Mouse (Mus musculus): ENCODE data around the gene Hoxb4. TPM values are rescaled to one million over a fixed set of nuclear protein-coding genes. Genes with fewer than 3 reads are reported as not detected.

The Hoxb4 gene
- total and polyA plus RNA-seq, 2 experiments from 2014 or later: 0.66 TPM; not detected in 1

DNA sequence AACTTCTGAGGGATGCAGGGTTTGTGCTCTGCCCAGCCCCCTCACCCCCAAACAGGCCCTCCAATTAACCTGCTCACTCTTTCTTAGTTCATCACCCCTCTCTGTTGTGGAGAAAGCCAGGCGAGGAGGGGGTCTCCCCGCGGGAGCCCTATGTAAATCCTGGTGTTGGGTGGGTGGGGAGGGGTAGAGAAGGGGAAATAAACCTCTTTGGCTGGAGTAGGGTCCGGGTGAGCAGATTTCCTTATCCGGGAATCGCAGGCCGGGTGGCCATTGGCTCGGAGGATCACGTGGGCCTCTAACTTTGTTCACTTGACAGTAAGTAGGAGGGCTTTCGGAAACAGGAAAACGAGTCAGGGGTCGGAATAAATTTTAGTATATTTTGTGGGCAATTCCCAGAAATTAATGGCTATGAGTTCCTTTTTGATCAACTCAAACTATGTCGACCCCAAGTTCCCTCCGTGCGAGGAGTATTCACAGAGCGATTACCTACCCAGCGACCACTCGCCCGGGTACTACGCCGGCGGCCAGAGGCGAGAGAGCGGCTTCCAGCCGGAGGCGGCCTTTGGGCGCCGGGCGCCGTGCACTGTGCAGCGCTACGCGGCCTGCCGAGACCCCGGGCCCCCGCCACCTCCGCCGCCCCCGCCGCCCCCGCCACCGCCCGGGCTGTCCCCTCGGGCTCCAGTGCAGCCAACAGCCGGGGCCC lies 452 bp downstream of the Hoxb4 start:
- no peaks in the 10 kb centered on the region for H3K9me3 ChIP-seq (ENCODE audit: low read length)
- peaks cover 92% of the 10 kb centered on the region for H3K27me3 ChIP-seq (ENCODE audit: insufficient read depth, low read length)
- no peak overlapping the region for H3K9ac ChIP-seq (replicated peaks; ENCODE audit: low read length, poor library complexity, severe bottlenecking)
- H3K4me3 ChIP-seq (ENCODE audit: low read depth, low read length): no peak overlapping the region
- peak overlapping the region; percentile 24 for H3K4me2 ChIP-seq (ENCODE audit: low read depth, low read length, poor library complexity, severe bottlenecking)
- H3K27ac ChIP-seq (ENCODE audit: low read depth, low read length): no peak overlapping the region
- H3K4me1 ChIP-seq (ENCODE audit: insufficient read depth, low read length): no peaks in the 10 kb centered on the region
- DNase-seq (ENCODE audit: low spot score): peak; percentile 81
- no peaks in the 10 kb centered on the region for H3K36me3 ChIP-seq (ENCODE audit: insufficient read depth, low read length)
- WGBS: under 1% methylated on average over 45 of the region's 45 CpGs
- ATAC-seq (ENCODE audit: low FRiP score): no peak
- TF ChIP-seq CTCF (IDR thresholded peaks at IDR 0.05): no peak

- Histone ChIP-seq H3K27ac (ENCODE audit: low read depth, low read length) (no peak overlapping the region), H3K9me3 (ENCODE audit: low read length) (no peaks in the 10 kb centered on the region), H3K4me3 (ENCODE audit: low read depth, low read length) (no peak overlapping the region), H3K27me3 (ENCODE audit: insufficient read depth, low read length) (peaks cover 92% of the 10 kb centered on the region), H3K4me1 (ENCODE audit: insufficient read depth, low read length) (no peaks in the 10 kb centered on the region), H3K36me3 (ENCODE audit: insufficient read depth, low read length) (no peaks in the 10 kb centered on the region), H3K4me2 (ENCODE audit: low read depth, low read length, poor library complexity, severe bottlenecking) (peak overlapping the region; percentile 24), H3K9ac (replicated peaks; ENCODE audit: low read length, poor library complexity, severe bottlenecking) (no peak overlapping the region)
- no peak for ATAC-seq (ENCODE audit: low FRiP score)
- TF ChIP-seq CTCF (IDR thresholded peaks at IDR 0.05): no peak
- no peak for DNase-seq (ENCODE audit: low spot score)
- 2% methylated on average over 34 of the region's 34 CpGs for whole genome bisulfite sequencing
These were observed 1.2 kb downstream of the Hoxb4 start for GRCm38 (mm10) chr11:96319071-96319902.

GRCm38 (mm10) chr11:96319910-96320309 lies 1.8 kb downstream of the Hoxb4 start:
- peaks cover 95% of the 10 kb centered on the region for H3K27me3 ChIP-seq (ENCODE audit: insufficient read depth, low read length)
- H3K9ac ChIP-seq (replicated peaks; ENCODE audit: low read length, poor library complexity, severe bottlenecking): no peak overlapping the region
- H3K27ac ChIP-seq (ENCODE audit: low read depth, low read length): no peak overlapping the region
- 1% methylated on average over 29 of the region's 29 CpGs for WGBS
- DNase-seq (ENCODE audit: low spot score) (no peak), ATAC-seq (ENCODE audit: low FRiP score) (no peak)
- no peak for TF ChIP-seq CTCF (IDR thresholded peaks at IDR 0.05)
- H3K36me3 ChIP-seq (ENCODE audit: insufficient read depth, low read length): no peaks in the 10 kb centered on the region
- no peak overlapping the region for H3K4me2 ChIP-seq (ENCODE audit: low read depth, low read length, poor library complexity, severe bottlenecking)
- no peaks in the 10 kb centered on the region for H3K4me1 ChIP-seq (ENCODE audit: insufficient read depth, low read length)
- no peak overlapping the region for H3K4me3 ChIP-seq (ENCODE audit: low read depth, low read length)
- no peaks in the 10 kb centered on the region for H3K9me3 ChIP-seq (ENCODE audit: low read length)

GRCm38 (mm10) chr11:96320688-96321087 lies 2.6 kb downstream of the Hoxb4 start:
- Histone ChIP-seq H3K9me3 (ENCODE audit: low read length) (no peaks in the 10 kb centered on the region), H3K4me2 (ENCODE audit: low read depth, low read length, poor library complexity, severe bottlenecking) (no peak overlapping the region), H3K4me1 (ENCODE audit: insufficient read depth, low read length) (no peaks in the 10 kb centered on the region), H3K36me3 (ENCODE audit: insufficient read depth, low read length) (no peaks in the 10 kb centered on the region), H3K9ac (replicated peaks; ENCODE audit: low read length, poor library complexity, severe bottlenecking) (no peak overlapping the region), H3K27ac (ENCODE audit: low read depth, low read length) (no peak overlapping the region), H3K4me3 (ENCODE audit: low read depth, low read length) (no peak overlapping the region), H3K27me3 (ENCODE audit: insufficient read depth, low read length) (peaks cover 95% of the 10 kb centered on the region)
- ATAC-seq (ENCODE audit: low FRiP score) (no peak), DNase-seq (ENCODE audit: low spot score) (no peak)
- no peak for TF ChIP-seq CTCF (IDR thresholded peaks at IDR 0.05)
- 3% methylated on average over 17 of the region's 17 CpGs for WGBS

DNA sequence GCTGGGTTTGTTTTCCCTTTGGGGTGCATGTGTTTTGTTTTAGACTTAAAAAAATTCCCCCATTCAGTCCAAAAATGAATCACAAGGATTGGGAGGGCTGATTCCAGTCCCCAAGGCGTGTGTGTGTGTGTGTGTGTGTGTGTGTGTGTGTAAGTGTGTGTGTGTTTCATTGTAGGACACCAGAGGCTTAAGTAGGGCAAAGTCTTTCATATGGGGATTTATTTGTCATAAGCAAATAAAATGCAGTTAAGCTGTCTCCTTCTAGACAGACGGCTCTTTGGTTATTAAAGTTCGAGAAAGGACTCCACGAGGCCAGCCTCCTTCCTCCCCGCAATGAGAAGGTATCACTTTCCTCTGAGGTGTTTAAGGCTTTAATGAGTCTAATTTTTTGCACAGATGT lies 3.8 kb downstream of the Hoxb4 start:
- WGBS: 5% methylated on average over 5 of the region's 5 CpGs
- Histone ChIP-seq H3K4me1 (ENCODE audit: insufficient read depth, low read length) (no peaks in the 10 kb centered on the region), H3K27me3 (ENCODE audit: insufficient read depth, low read length) (peaks cover 96% of the 10 kb centered on the region), H3K4me2 (ENCODE audit: low read depth, low read length, poor library complexity, severe bottlenecking) (no peak overlapping the region), H3K36me3 (ENCODE audit: insufficient read depth, low read length) (no peaks in the 10 kb centered on the region), H3K4me3 (ENCODE audit: low read depth, low read length) (no peak overlapping the region), H3K9me3 (ENCODE audit: low read length) (no peaks in the 10 kb centered on the region), H3K9ac (replicated peaks; ENCODE audit: low read length, poor library complexity, severe bottlenecking) (no peak overlapping the region), H3K27ac (ENCODE audit: low read depth, low read length) (no peak overlapping the region)
- ATAC-seq (ENCODE audit: low FRiP score): no peak
- no peak for TF ChIP-seq CTCF (IDR thresholded peaks at IDR 0.05)
- DNase-seq (ENCODE audit: low spot score): no peak

DNA sequence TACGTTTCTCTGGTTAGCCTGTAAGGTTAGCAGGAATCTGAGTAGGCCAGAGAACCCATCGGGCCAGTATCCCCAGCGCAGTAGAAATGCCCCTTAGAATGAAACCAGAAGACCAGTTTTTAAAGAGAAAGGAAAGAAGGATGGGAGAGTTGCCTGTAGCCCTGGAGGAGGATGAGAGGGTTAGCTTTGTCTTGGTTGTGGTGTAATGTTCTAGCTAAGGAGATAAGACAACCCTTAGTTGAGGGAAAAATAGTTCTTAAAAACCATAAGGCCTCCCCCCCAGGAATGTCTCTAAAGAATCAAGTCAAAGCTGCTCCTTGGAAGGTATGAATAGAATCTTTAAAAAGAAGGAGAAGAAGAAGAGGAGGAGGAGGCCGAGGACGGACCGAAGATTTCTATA lies 4.7 kb downstream of the Hoxb4 start:
- no peak for ATAC-seq (ENCODE audit: low FRiP score)
- H3K4me2 ChIP-seq (ENCODE audit: low read depth, low read length, poor library complexity, severe bottlenecking): no peak overlapping the region
- H3K9ac ChIP-seq (replicated peaks; ENCODE audit: low read length, poor library complexity, severe bottlenecking): no peak overlapping the region

More for the DNA sequence above, 4.7 kb downstream of the Hoxb4 start:
- no peak overlapping the region for H3K27ac ChIP-seq (ENCODE audit: low read depth, low read length)
- no peak for TF ChIP-seq CTCF (IDR thresholded peaks at IDR 0.05)
- H3K4me1 ChIP-seq (ENCODE audit: insufficient read depth, low read length): no peaks in the 10 kb centered on the region
- no peaks in the 10 kb centered on the region for H3K36me3 ChIP-seq (ENCODE audit: insufficient read depth, low read length)
- peaks cover 99% of the 10 kb centered on the region for H3K27me3 ChIP-seq (ENCODE audit: insufficient read depth, low read length)
- H3K9me3 ChIP-seq (ENCODE audit: low read length): no peaks in the 10 kb centered on the region
- DNase-seq (ENCODE audit: low spot score): no peak
- WGBS: 2% methylated on average over 6 of the region's 6 CpGs
- H3K4me3 ChIP-seq (ENCODE audit: low read depth, low read length): no peak overlapping the region
